Mouse (Mus musculus) C2C12 (cell line): ENCODE measurements around the gene Cbfa2t3.

Experiments used
- CEBPB ChIP-seq: IDR thresholded peaks from one replicate; pipeline ENCODE4 v1.6.1; 2011; ENCODE audit warnings: low read depth, mild to moderate bottlenecking, control low read depth, moderate library complexity
- CTCF ChIP-seq: IDR thresholded peaks from one replicate; pipeline ENCODE4 v1.5.1; 2011; ENCODE audit not compliant: control insufficient read depth, insufficient read depth, insufficient read length
- MAX ChIP-seq: IDR thresholded peaks from one replicate; pipeline ENCODE4 v1.6.1; 2011; ENCODE audit warnings: mild to moderate bottlenecking, control low read depth
- MYOD1 ChIP-seq: IDR thresholded peaks from one replicate; pipeline ENCODE4 v1.6.1; 2011; ENCODE audit warnings: low read depth; ENCODE audit not compliant: control insufficient read depth, insufficient read length
- MYOG ChIP-seq: IDR thresholded peaks from one replicate; pipeline ENCODE4 v1.6.1; 2011; ENCODE audit not compliant: control insufficient read depth, insufficient read length; ENCODE audit errors: extremely low read depth
- USF1 ChIP-seq: IDR thresholded peaks from one replicate; pipeline ENCODE4 v1.6.1; 2011; ENCODE audit warnings: low read depth, mild to moderate bottlenecking, control low read depth, moderate library complexity

- no peak for TF ChIP-seq MAX
- no peak for TF ChIP-seq CTCF
- TF ChIP-seq CEBPB: no peak
- no peak for TF ChIP-seq MYOG
- no peak for TF ChIP-seq USF1
- no peak for TF ChIP-seq MYOD1
Observed at GRCm38 (mm10) chr8:122637230-122637629, 61.7 kb downstream of the Cbfa2t3 start.
